Mouse (Mus musculus) bone marrow, adult 2 months (tissue): ENCODE data around the gene Pard3. TPM values are rescaled to one million over a fixed set of nuclear protein-coding genes. Genes with fewer than 3 reads are reported as not detected.
"Not testable (repeated sequence)": the region's sequence is repeated elsewhere in the genome, so short reads cannot be mapped to it uniquely, and the experiment has no call there.

Experiments used
- H3K27ac ChIP-seq: fragments of 200-500 bp; 2 replicates; pipeline ENCODE4 v1.5.1; 2012; ENCODE audit warnings: low read depth, mild to moderate bottlenecking, control low read depth, inconsistent platforms, low read length; ENCODE audit not compliant: control insufficient read depth, poor library complexity, insufficient read depth
- H3K4me1 ChIP-seq: fragments of 200-500 bp; 2 replicates; pipeline ENCODE4 v1.6.1; 2011; ENCODE audit warnings: low read length; ENCODE audit not compliant: control insufficient read depth, insufficient read depth
- H3K4me3 ChIP-seq: fragments of 200-500 bp; replicated peaks from 2 replicates; pipeline ENCODE3; 2011; ENCODE audit warnings: mild to moderate bottlenecking, low read depth, low read length, control low read depth; ENCODE audit not compliant: control insufficient read depth
- CTCF ChIP-seq: fragments of 200-500 bp; IDR thresholded peaks from 2 replicates; pipeline ENCODE4 v1.5.1; 2011; ENCODE audit warnings: low read length, control low read depth; ENCODE audit not compliant: control insufficient read depth, insufficient read depth
- POLR2A ChIP-seq: fragments of 200-500 bp; IDR thresholded peaks from 2 replicates; pipeline ENCODE4 v1.6.1; 2011; ENCODE audit warnings: low read depth, mild to moderate bottlenecking, control low read depth, low read length, borderline replicate concordance; ENCODE audit not compliant: control insufficient read depth
- WGBS: fragments of 180-500 bp; shearing (Covaris S2); methylation state at CpG from one replicate; pipeline ENCODE4 v1.1.7; 2018; 5-methylcytosine and 5-hydroxymethylcytosine counted together
- polyA plus RNA-seq: library from polyadenylated mRNA; stranded (reverse); fragments of >200 nt; gene quantifications from 2 replicates; pipeline ENCODE4 v1.2.4, GENCODE M21; 2011; ENCODE audit warnings: low replicate concordance; ENCODE audit not compliant: missing spikeins, insufficient read depth, insufficient read length

Pard3 gene
- polyA plus RNA-seq, 1 experiment = 3.8 TPM

DNA sequence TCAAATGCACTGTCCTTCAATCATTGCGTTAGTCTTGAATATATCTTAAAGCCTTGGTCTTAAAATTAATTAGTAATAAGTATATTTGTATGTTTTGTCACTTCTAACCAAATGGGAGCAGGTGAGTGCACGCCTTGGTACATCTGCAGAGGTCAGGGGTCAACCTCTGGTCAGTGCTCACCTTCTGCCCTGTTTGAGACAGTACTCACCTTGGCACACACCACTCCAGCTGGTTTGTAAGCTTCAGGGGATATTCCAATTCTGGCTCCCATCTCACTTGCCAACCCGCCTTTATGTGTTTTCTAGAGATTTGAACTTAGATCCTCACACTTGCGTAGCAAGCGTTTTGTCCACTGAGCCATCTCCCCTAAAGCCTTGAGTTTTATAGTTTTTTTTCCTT, 105.7 kb downstream of the Pard3 start:
- TF ChIP-seq POLR2A (no peak), CTCF (no peak)
- WGBS = 81% methylated on average over 5 of the region's 5 CpGs

GRCm38 (mm10) chr8:127170372-127170771, 106.7 kb downstream of the Pard3 start:
- WGBS = 58% methylated on average over 2 of the region's 2 CpGs
- H3K4me1 ChIP-seq, H3K27ac ChIP-seq, H3K4me3 ChIP-seq: not testable (repeated sequence)

More for the DNA sequence above, 105.7 kb downstream of the Pard3 start:
- Histone ChIP-seq H3K4me1 (no peaks in the 10 kb centered on the region), H3K4me3 (no peak overlapping the region), H3K27ac (no peak overlapping the region)

GRCm38 (mm10) chr8:127170930-127171329, 107.2 kb downstream of the Pard3 start:
- no peaks in the 10 kb centered on the region for H3K4me1 ChIP-seq
- H3K4me3 ChIP-seq = no peak overlapping the region
- H3K27ac ChIP-seq = no peak overlapping the region
- no peak for TF ChIP-seq CTCF
- TF ChIP-seq POLR2A = no peak
- 75% methylated on average over 3 of the region's 3 CpGs for WGBS

GRCm38 (mm10) chr8:127173483-127173882, 109.8 kb downstream of the Pard3 start:
- no peak overlapping the region for H3K27ac ChIP-seq
- TF ChIP-seq POLR2A = no peak
- 85% methylated on average over 5 of the region's 5 CpGs for WGBS
- no peak overlapping the region for H3K4me3 ChIP-seq
- no peaks in the 10 kb centered on the region for H3K4me1 ChIP-seq

GRCm38 (mm10) chr8:127174411-127174810, 110.7 kb downstream of the Pard3 start:
- WGBS = 84% methylated on average over 6 of the region's 6 CpGs
- no peak overlapping the region for H3K4me3 ChIP-seq
- TF ChIP-seq CTCF = no peak
- TF ChIP-seq POLR2A = no peak
- no peaks in the 10 kb centered on the region for H3K4me1 ChIP-seq
- H3K27ac ChIP-seq = no peak overlapping the region

DNA sequence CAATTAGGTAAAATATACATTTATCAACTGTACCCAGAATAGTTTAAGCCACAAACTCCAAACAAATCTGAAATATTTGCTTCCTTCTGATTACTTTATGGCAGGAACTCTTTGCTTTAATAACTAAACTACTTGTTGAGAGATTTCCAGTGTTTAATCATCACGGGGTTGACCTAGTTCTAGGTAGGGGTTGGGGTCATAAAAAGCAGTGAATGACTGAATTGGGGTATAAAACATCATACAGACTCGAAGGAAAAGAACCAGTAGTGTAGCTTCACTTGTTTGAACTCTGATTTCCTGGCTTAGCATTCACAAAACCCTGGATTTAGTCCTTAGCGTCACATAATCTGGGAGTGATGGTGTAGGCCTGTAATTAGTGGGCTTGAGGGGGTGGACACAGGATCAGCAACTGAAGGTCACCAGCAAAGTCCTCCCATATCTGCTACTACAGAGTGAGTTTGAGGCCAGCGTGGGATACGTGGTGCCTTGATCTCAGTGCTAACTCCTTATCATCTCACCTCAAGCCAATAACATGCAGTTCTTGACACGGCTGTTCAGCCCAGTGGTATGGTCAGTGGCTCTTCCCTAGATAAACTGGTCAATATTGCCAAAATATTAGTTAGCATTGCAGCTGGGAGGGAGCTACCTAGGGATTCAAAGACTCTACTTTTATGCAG, 111.6 kb downstream of the Pard3 start:
- no peak overlapping the region for H3K27ac ChIP-seq
- no peaks in the 10 kb centered on the region for H3K4me1 ChIP-seq
- H3K4me3 ChIP-seq = no peak overlapping the region
- TF ChIP-seq POLR2A = no peak
- WGBS = 68% methylated on average over 6 of the region's 6 CpGs

DNA sequence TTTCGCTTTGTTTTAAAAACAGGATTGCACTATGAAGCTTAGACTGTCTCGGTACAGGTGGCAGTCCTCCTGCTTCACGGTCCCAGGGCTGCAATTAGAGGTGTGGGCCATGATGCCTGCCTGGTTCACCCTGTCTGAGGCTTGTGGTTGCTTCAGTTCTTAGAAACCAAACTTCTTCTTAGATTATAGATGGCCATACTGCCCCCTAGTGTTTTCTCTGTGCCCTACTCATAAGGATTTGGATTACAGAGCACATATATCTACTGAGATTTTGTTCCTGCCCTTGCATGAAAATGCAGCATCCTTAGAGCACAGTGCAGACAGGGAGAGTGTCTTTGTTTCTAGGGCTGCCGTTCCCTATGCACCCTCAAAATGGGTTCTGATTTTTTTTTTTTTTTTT, 114.9 kb downstream of the Pard3 start:
- 46% methylated on average over 4 of the region's 4 CpGs for WGBS
- no peak overlapping the region for H3K4me3 ChIP-seq
- H3K27ac ChIP-seq = no peak overlapping the region
- TF ChIP-seq POLR2A = no peak
- no peak for TF ChIP-seq CTCF
- H3K4me1 ChIP-seq = no peaks in the 10 kb centered on the region

- Histone ChIP-seq H3K4me3 (no peak overlapping the region), H3K4me1 (no peaks in the 10 kb centered on the region), H3K27ac (no peak overlapping the region)
- 54% methylated on average over 3 of the region's 3 CpGs for WGBS
- no peak for TF ChIP-seq CTCF
- TF ChIP-seq POLR2A = no peak
Observed at GRCm38 (mm10) chr8:127181246-127181645, 117.6 kb downstream of the Pard3 start.

DNA sequence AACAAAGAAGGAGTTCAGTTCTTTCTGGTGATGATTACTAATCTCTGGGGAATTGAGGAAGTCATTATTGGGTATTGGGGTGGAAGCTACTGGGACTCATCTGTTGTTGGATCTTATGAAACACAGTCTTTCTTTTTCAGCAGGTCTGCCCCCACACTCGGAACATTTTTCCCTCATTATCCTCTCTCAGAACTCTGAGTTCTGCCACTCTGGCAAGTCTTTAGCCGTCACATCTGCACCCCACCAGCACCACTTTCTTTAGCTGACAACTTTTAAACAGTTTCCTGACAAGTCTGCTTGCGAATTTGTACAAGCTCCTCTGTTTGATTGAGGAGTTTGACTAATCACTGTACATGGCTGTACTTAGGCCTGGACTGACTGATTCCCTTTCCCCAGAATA, 118.4 kb downstream of the Pard3 start:
- 79% methylated on average over 3 of the region's 3 CpGs for WGBS
- TF ChIP-seq CTCF (no peak), POLR2A (no peak)
- Histone ChIP-seq H3K4me1 (no peaks in the 10 kb centered on the region), H3K27ac (no peak overlapping the region), H3K4me3 (no peak overlapping the region)
